In genomic region chr2:57696992-57697772, GRCm38 (mm10) we compare ENCODE assay signal across 11 mouse cellular contexts.
DNase-seq lines count a peak whose midpoint lies in the region; ATAC-seq and TF ChIP-seq lines count a peak whose summit lies in the region.
"Had no signal": no experiment of that assay in that cellular context is flagged by ENCODE, and none has a peak within 500 bp of the region (broad histone marks: within the 10 kb centered on the region; RNA-seq: fewer than 3 reads in every experiment).

No protein-coding gene starts in this region.

- H3K9ac ChIP-seq in heart, postnatal 0 days (replicated peaks; ENCODE audit: low read depth, low read length): no peak overlapping the region
- no peak overlapping the region for H3K9ac ChIP-seq in forebrain, embryonic 12.5 days
- H3K9ac ChIP-seq: embryonic facial prominence, embryonic 13.5 days; limb, embryonic 15.5 days had no signal

- H3K27me3 ChIP-seq in heart, postnatal 0 days (ENCODE audit: control insufficient read depth, insufficient read depth, low read length): no peaks in the 10 kb centered on the region
- no peaks in the 10 kb centered on the region for H3K27me3 ChIP-seq in forebrain, embryonic 12.5 days
- H3K27me3 ChIP-seq: embryonic facial prominence, embryonic 13.5 days; limb, embryonic 15.5 days had no signal

- H3K9me3 ChIP-seq in heart, postnatal 0 days (replicated peaks; ENCODE audit: control insufficient read depth, low read length): no peaks in the 10 kb centered on the region
- H3K9me3 ChIP-seq in forebrain, embryonic 12.5 days: no peaks in the 10 kb centered on the region
- H3K9me3 ChIP-seq: embryonic facial prominence, embryonic 13.5 days; limb, embryonic 15.5 days had no signal

- no peaks in the 10 kb centered on the region for H3K36me3 ChIP-seq in heart, postnatal 0 days (replicated peaks; ENCODE audit: control insufficient read depth, insufficient read depth, low read length)
- no peaks in the 10 kb centered on the region for H3K36me3 ChIP-seq in forebrain, embryonic 12.5 days (replicated peaks)
- H3K36me3 ChIP-seq: embryonic facial prominence, embryonic 13.5 days; limb, embryonic 15.5 days had no signal

- intact Hi-C loops in heart, postnatal 10 days (cut with DNase I): no loop called here

- WGBS in heart, postnatal 0 days: 37% methylated on average over 11 of the region's 11 CpGs
- 21% methylated on average over 11 of the region's 11 CpGs for WGBS in forebrain, embryonic 12.5 days

- no peak for TF ChIP-seq EP300 in heart, postnatal 0 days (IDR thresholded peaks at IDR 0.05; ENCODE audit: low read depth)

- 0 out of 2 replicates have a peak, but pooled peaks cover 4% of the 10 kb centered on the region for H3K4me1 ChIP-seq in heart, postnatal 0 days (ENCODE audit: control insufficient read depth, insufficient read depth)
- H3K4me1 ChIP-seq in forebrain, embryonic 12.5 days: peaks cover 22% of the 10 kb centered on the region

- no peak overlapping the region for H3K27ac ChIP-seq in heart, postnatal 0 days (ENCODE audit: low read depth)
- H3K27ac ChIP-seq in forebrain, embryonic 12.5 days: peak overlapping the region; percentile 36
- H3K27ac ChIP-seq: embryonic facial prominence, embryonic 13.5 days; limb, embryonic 15.5 days had no signal

- no peak for ATAC-seq in heart, postnatal 0 days (ENCODE audit: insufficient read depth, low read depth)
- ATAC-seq in forebrain, embryonic 12.5 days (ENCODE audit: low FRiP score): peak; percentile 63; the same call in 1 of the 2 replicates
- ATAC-seq in megakaryocyte, adult 5-6 weeks (ENCODE audit: poor library complexity, severe bottlenecking): peak; percentile 84

- H3K4me2 ChIP-seq in heart, postnatal 0 days (ENCODE audit: low read depth, low read length): peak overlapping the region; percentile 36
- H3K4me2 ChIP-seq in forebrain, embryonic 12.5 days: peak overlapping the region; percentile 27
- H3K4me2 ChIP-seq: limb, embryonic 15.5 days had no signal

- no peak for DNase-seq in heart, postnatal 0 days (ENCODE audit: low spot score)
- no peak for DNase-seq in heart, postnatal 10 days
- DNase-seq in 416B (ENCODE audit: low read depth): peak; percentile 64
- DNase-seq in ovary, postnatal 14 days (ENCODE audit: low spot score): no peak
- no peak for DNase-seq in gastrocnemius, adult 8-10 months (ENCODE audit: low spot score in 2 of 2)
- DNase-seq: heart, adult 18-20 months; kidney, postnatal 25 days had no signal

- TF ChIP-seq CTCF in heart, postnatal 0 days (IDR thresholded peaks at IDR 0.05; ENCODE audit: low read depth): no peak

- H3K4me3 ChIP-seq in heart, postnatal 0 days (ENCODE audit: low read depth, low read length): peak overlapping the region; percentile 6
- H3K4me3 ChIP-seq in forebrain, embryonic 12.5 days (replicated peaks): no peak overlapping the region; the same call in 1 of the 2 replicates
- H3K4me3 ChIP-seq: embryonic facial prominence, embryonic 13.5 days; limb, embryonic 15.5 days had no signal
